Mouse (Mus musculus): Measurements from ENCODE around the gene Chac2.
A peak's percentile ranks its signal among the peaks of the same experiment; 100 is the strongest.
"Not testable (repeated sequence)": the region's sequence is repeated elsewhere in the genome, so short reads cannot be mapped to it uniquely, and the experiment has no call there.

Chac2 gene

GRCm38 (mm10) chr11:30985877-30986624, at the start of gene Chac2:
Gene Chac2, minus strand, starts transcription at chr11:30986350.
- DNase-seq = peak; percentile 91 to 95

GRCm38 (mm10) chr11:31034958-31035357, 48.8 kb upstream of the Chac2 start:
- no peak for DNase-seq

GRCm38 (mm10) chr11:31017466-31017865, 31.3 kb upstream of the Chac2 start:
- not testable (repeated sequence) for DNase-seq

- DNase-seq = not testable (repeated sequence)
Observed at GRCm38 (mm10) chr11:31009668-31010067, 23.5 kb upstream of the Chac2 start.

- DNase-seq = no peak
Observed at GRCm38 (mm10) chr11:31001169-31001908, 15.2 kb upstream of the Chac2 start.

GRCm38 (mm10) chr11:31000028-31000427, 13.9 kb upstream of the Chac2 start:
- DNase-seq = no peak

GRCm38 (mm10) chr11:30998704-30999103, 12.6 kb upstream of the Chac2 start:
- DNase-seq = no peak

GRCm38 (mm10) chr11:30998199-30998598, 12.0 kb upstream of the Chac2 start:
- DNase-seq = no peak

- DNase-seq = no peak
Observed at GRCm38 (mm10) chr11:30996670-30997069, 10.5 kb upstream of the Chac2 start.

GRCm38 (mm10) chr11:30986625-30987017, 471 bp upstream of the Chac2 start:
- no peak for DNase-seq

- DNase-seq = no peak
Observed at GRCm38 (mm10) chr11:30985237-30985636, 913 bp downstream of the Chac2 start.

GRCm38 (mm10) chr11:30954279-30954725, 31.8 kb downstream of the Chac2 start, which contains the start of gene Erlec1:
Gene Erlec1, minus strand, starts transcription at chr11:30954335.
- peak; percentile 90 to 93 for DNase-seq

GRCm38 (mm10) chr11:30953469-30954154, 32.5 kb downstream of the Chac2 start:
- DNase-seq = peak; percentile 48 to 64

GRCm38 (mm10) chr11:30952829-30953228, 33.3 kb downstream of the Chac2 start:
- DNase-seq = no peak

- DNase-seq = no peak
Observed at GRCm38 (mm10) chr11:30943522-30943921, 42.6 kb downstream of the Chac2 start.

- DNase-seq = no peak
Observed at GRCm38 (mm10) chr11:30928498-30928897, 57.7 kb downstream of the Chac2 start.

- DNase-seq = no peak
Observed at GRCm38 (mm10) chr11:30928079-30928478, 58.1 kb downstream of the Chac2 start.
